Mouse (Mus musculus) adrenal gland, adult 8-10 months (tissue): Measurements from ENCODE around the gene Pwp2. TPM values are rescaled to one million over a fixed set of nuclear protein-coding genes. Genes with fewer than 3 reads are reported as not detected.

ENCODE experiments used
- DNase-seq: peaks from one replicate; pipeline ENCODE4 v3.0.0; 2022
- total RNA-seq, 4 experiments: library from RNA; stranded (reverse); gene quantifications; 2 replicates each; pipeline ENCODE4 v1.2.4; 2022

Gene Pwp2
- total RNA-seq, 4 experiments from 2014 or later, result 20.1 to 22.4 (median 21.3) TPM

GRCm38 (mm10) chr10:78170445-78170844, 14.5 kb downstream of the Pwp2 start:
- no peak for DNase-seq

- peak; percentile 99 for DNase-seq
These were observed 15.5 kb downstream of the Pwp2 start, which contains the start of gene D10Jhu81e for GRCm38 (mm10) chr10:78169281-78170042. Gene D10Jhu81e (minus strand): TSS chr10:78169782.

GRCm38 (mm10) chr10:78168792-78169191, 16.2 kb downstream of the Pwp2 start:
- DNase-seq, result no peak

- no peak for DNase-seq
These were observed 17.2 kb downstream of the Pwp2 start for GRCm38 (mm10) chr10:78167775-78168174.

GRCm38 (mm10) chr10:78167333-78167732, 17.6 kb downstream of the Pwp2 start:
- no peak for DNase-seq

GRCm38 (mm10) chr10:78165256-78166005, 19.5 kb downstream of the Pwp2 start:
- no peak for DNase-seq

GRCm38 (mm10) chr10:78164786-78165185, 20.2 kb downstream of the Pwp2 start:
- no peak for DNase-seq

GRCm38 (mm10) chr10:78163923-78164322, 21.0 kb downstream of the Pwp2 start:
- no peak for DNase-seq

GRCm38 (mm10) chr10:78163241-78163640, 21.7 kb downstream of the Pwp2 start:
- DNase-seq, result no peak

GRCm38 (mm10) chr10:78162646-78163045, 22.3 kb downstream of the Pwp2 start:
- DNase-seq, result no peak

GRCm38 (mm10) chr10:78161096-78161495, 23.9 kb downstream of the Pwp2 start:
- DNase-seq, result no peak

GRCm38 (mm10) chr10:78160369-78161095, 24.4 kb downstream of the Pwp2 start:
- DNase-seq, result no peak

GRCm38 (mm10) chr10:78159906-78160305, 25.0 kb downstream of the Pwp2 start:
- DNase-seq, result peak; percentile 80

GRCm38 (mm10) chr10:78159252-78159878, 25.6 kb downstream of the Pwp2 start:
- peak; percentile 61 for DNase-seq

- DNase-seq, result peak; percentile 63
These were observed 26.9 kb downstream of the Pwp2 start for GRCm38 (mm10) chr10:78158041-78158440.

GRCm38 (mm10) chr10:78156926-78157325, 28.0 kb downstream of the Pwp2 start:
- DNase-seq, result no peak

- no peak for DNase-seq
These were observed 35.8 kb downstream of the Pwp2 start for GRCm38 (mm10) chr10:78148834-78149766.

- no peak for DNase-seq
These were observed 37.0 kb downstream of the Pwp2 start for GRCm38 (mm10) chr10:78147908-78148441.

GRCm38 (mm10) chr10:78143727-78144505, 41.0 kb downstream of the Pwp2 start:
- DNase-seq, result no peak

- no peak for DNase-seq
These were observed 44.1 kb downstream of the Pwp2 start for GRCm38 (mm10) chr10:78140843-78141242.
